Mouse (Mus musculus) gonadal fat pad, adult 2 months (tissue): ENCODE measurements at regions not wholly inside any gene's neighbourhood (a gene's known extent, or its start where the extent isn't known, plus 50 kb on each side); places are given as distances from the start of the nearest gene placed in this dataset.

Experiments used
- DNase-seq: peaks from one replicate; pipeline ENCODE4 v3.0.0-alpha.2; 2012; ENCODE audit warnings: low read depth

DNA sequence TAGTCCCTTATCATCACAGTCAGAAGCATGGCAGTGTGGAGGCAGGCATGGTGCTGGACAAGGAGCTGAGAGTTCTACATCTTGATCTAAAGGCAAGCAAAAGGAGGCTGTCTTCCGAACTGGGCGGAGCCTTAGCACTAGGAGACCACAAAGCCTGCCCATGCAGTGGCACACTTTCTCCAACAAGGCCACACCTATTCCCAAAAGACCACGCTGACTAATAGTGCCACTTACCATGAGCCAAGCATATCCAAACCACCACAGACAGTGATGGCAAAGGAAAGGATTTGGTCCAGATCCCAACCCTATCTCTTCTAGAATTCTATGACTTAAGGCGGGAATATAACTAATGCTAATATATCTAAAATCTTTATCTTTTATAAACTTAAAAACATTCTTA lies 169.4 kb upstream of the Prok2 start:
- DNase-seq = no peak

DNA sequence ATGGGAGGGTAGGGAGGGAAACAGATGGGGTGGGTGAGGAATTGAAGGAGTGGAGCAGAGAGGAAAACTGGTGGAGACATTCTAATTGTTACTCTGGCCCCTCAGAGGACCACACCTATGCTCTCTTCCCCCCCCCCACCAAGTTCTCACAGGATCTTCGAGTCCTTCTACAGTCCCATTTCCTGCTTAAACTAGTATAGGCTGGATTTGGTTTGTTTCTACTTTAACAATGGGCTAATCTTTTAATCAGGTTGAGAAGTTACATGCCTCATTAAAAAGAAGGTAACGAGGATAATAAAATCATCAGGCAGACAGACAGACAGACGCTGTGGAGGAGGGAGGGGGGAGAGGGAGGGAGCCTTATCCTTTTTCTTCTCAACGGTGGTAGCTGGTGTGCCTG lies 167.7 kb upstream of the Prok2 start:
- no peak for DNase-seq

DNA sequence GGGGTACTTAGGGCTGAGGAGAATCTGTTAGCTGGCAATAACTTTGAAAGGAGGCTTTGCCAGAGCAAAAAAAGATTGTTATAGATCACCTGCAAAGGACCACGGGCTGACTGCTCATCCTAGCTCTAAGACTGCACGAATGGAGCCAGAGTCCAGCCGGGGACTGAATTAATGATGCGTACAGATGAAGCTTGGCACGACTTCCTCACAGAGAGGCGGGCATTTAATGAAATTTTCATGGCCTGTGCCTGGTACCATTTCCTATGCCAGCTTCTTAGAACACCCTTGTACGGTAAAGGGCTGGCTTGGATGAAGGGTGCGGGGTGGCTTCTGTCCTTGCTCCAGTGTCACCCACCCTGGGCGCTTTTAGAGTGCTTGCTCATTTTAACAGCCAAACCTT lies 166.0 kb upstream of the Prok2 start:
- no peak for DNase-seq

DNA sequence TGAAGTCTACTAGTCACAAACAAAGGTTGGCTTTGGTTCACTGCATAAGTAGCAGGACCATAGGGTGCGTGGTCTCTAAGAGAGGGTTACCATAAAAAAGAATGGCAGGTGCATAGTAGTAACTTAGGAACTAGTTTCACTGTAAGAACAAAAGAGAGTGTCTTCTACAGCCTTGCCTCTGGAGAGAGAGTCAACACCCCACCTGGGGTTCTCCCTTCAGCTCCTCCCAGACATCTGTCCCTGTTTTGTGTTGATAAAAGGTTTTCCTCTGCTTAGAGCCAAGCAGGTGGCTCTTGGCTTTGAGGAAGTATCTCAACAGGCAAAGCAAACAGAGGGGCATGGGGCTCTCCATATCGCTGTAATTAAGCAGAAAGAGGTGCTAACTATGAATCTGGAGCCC lies 165.6 kb upstream of the Prok2 start:
- no peak for DNase-seq

DNA sequence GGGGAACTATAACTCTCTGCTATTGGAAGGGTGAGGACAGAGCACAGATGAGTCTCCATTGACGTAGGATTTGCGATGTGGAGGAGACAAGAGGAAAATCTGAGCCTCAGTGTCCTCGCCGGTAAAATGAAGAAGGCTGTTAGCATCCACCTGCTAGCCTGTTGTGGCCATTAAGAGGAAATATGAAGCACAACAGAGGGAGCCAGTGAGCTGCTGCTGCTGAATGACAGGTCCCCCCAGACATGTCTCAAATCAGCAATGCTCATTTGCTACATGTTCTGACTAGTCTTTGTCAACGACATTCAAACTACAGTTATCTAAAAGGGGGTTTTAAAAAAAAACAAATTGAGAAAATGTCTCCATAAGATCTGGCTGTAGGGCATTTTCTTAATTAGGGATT lies 164.6 kb upstream of the Prok2 start:
- DNase-seq = no peak

DNA sequence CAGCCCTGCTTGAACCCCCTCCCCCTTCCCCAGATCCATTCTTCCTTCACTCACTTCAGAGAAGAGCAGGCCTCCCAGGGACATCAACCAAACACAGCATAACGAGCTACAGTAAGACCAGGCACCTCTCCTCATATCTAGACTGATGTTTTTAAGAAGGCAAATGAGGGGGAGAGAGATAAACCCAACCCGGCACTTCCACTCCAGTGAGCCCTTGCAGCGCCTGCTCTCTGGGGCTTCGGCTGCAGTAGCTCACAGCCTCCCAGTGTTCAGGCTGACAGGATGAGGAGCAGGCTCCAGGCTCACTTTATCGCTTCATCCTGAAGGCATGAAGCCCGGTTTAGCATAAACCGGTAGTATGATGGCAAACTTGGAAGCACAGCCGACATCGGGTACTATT lies 162.9 kb upstream of the Prok2 start:
- no peak for DNase-seq

DNA sequence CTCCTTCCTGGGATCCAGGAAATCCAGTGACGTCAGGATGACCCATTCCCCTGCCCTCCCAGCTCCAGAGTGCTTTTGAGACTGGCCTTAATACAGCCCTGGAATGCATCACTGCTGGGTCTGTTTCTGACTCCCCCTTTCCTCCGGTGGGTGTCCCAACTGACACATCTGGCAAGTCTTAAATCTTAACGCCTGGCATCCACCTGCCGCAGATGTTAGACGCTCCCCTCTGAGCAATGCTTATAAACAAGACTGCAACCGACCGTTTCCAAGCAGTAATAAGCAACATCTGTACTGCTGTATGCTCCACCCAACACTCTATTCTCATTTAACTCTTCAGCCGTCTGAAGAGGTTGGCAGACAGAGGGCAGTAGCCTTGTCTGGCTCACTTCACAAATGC lies 161.7 kb upstream of the Prok2 start:
- no peak for DNase-seq

DNA sequence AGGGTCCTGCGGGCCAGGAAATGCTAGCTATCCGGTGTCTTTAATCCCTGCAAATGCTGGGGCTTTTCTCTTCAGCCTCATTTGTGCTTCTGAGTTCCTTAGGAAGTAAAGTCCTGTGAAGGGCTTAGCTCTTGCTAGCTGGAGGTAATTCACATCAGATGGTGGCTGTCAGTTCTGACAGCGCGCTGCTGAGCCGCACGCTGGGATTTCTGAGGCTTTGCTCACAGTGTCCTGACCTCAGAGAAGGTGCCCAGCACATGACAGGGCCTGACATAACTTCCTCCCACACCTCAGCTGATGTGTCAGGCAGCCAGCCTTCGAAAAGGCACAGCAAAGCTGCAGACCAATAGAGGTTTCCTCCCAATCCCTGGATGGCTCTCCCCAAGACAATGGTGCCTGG lies 158.6 kb upstream of the Prok2 start:
- DNase-seq = no peak

DNA sequence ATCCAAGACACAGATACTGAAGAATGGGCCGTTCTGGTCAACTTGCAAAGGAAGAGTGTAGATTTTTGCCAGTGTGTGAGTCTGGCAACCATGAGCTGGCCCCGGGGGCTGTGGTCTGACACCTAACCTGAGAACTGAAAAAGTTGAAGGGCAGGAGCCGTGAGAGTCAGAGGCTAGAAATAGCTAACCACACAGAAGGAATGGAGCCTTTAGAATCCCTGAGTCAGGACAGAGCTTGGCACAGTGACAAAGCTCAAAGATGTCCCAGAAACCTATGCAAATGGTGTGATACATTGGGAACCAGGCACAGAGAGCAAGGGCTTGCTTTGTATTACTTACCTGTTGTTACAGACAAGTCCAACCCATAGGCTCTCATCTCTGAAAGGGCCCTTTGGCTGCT lies 157.9 kb upstream of the Prok2 start:
- DNase-seq = no peak

DNA sequence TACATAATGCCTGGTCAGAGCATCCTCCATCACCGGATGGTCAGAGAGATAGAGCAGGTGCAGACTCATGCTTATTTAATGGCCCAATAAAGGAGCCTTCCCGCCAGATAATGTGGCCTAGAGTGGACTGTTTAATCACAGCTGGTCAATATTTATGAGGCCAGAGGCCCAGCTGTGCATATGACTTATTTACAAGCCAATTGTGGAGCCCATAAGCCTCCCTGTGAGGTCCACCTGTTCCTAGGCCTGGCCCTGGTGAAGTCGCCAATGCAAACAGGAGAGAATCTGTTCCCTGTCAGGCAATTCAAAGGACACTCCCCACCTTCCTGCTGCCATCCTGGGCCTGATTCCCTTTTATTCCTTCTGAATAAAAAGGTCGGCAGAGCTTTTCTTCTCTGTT lies 155.4 kb upstream of the Prok2 start:
- no peak for DNase-seq

DNA sequence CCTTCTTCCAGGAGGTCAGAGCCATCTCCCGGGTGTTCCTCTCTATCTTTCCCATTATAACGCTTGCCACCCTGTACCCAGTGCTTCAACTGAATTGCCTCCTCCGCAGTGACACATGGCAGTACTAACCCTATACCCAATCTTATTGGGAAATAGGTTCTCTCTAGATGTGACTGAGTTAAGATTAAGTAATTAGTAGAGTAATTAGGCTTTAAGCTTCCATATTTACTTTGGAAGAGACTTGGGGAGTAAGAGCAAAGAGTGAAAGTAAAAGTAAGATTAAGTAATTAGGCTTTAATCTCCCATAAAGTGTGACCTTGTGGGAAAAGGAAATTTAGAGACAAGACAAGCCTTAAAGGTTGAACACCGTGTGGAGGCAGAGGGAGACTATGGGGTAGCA lies 148.7 kb upstream of the Prok2 start:
- peak; percentile 68 for DNase-seq

DNA sequence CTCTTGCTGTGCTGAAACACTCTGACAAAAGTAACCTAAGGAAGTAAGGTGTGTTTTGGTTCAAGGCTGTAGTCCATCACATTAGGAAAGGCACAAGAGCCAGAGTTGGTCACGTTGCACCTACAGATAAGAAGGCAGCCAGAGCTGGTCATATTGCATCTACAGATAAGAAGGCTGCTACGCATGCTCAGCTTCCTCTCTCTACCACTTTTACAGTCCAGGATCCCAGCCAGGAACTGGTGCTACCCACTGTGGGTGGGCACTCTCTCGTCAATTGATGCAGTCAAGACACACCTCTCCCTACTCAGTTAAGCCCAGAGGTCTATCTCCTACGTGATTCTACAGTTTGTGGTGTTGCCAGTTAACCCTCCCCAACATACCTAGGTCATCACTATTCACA lies 147.8 kb upstream of the Prok2 start:
- DNase-seq = no peak

DNA sequence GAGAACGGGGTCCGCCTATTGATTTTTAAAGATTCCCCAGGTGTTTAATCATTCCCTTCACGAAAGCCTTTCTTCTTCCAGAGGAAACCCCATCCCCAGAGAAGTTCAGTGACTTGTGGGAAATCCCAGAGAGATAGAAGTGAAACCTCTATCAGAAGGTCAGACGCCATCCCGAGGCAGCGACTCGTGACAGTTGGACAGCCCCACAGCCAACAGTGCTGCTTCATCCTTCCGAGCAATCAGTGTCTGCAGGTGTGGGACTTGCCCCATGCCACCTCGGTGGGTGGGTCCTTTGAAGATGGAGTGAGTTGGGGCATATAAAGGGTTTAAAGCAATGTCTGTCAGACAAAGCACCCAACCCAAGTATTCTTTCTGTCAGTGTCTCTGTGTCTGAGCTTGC lies 139.9 kb upstream of the Prok2 start:
- no peak for DNase-seq

DNA sequence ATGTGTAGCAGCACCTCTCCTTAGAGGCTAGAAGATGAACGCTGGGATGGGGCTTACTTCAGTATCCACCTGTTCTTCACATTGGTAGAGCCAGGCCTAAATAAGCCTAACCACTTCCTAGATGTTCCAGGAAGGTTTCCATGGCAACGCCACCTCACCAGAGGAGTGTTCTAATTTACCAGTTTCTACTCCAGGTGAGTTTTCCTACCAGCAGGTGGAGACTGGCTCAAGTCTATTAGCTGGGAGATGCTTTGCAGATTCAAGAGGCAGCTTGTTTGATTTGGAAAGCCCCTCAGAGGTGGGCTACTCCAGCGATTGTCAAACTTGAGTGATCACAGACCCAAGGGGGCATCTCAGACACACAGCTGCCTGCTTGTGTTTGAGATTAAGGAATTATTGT lies 138.8 kb upstream of the Prok2 start:
- no peak for DNase-seq

DNA sequence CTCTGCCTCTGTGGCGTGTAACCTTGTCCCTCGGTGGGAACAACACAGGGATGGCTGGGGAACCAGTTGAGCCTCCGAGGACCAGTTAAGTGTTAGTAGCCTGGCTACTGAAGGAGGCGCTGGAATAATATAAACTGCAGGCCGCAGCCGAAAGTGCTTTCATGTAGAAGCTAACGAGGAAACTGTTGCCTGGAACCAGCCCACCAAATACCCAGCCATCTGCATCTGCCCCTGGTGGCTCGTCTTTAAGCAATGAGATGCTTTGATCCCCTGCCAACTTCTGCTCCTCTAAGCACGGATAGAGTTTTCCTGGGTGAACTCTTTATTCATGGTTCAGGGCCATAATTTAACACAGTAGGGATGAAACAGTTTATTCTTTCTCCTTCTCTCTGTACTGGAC lies 137.2 kb upstream of the Prok2 start:
- DNase-seq = no peak

DNA sequence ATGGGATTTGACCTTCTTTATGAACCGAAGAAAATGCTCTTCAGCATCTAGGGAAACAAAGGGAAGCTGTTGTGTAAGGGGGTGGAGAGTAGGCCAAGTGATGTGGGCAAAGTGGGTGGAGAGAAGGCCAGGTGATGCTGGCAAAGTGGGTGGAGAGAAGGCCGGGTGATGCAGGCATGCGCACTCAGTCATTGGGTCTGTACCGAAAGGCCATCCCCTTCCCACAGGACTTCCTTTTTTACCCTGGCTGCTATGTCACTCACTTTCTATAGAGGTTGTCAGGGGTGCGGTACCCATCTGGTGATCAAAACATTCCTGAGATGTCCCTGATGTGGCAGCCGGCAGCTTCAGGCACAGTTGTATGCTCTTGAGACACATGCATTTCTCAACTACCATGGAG lies 131.2 kb upstream of the Prok2 start:
- DNase-seq = no peak

DNA sequence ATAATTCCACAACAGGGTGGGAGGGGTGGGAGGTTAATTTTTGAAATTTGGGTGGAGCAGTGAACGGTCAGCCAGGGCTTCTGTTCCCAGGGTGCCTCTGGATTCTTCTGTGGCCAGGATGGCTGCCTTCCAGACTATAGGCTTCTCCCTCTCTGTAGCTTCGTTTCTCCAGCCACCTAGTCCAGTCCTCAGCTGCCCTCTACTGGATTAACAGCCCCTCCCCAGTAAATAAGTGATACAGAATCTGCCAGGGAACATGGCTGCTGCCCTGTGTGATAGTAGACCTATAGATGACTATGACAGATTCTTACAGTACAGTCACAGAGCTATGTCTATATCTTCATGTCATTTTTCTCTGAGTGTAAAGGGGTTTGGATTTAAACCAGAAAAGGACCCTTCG lies 127.5 kb upstream of the Prok2 start:
- DNase-seq = no peak

DNA sequence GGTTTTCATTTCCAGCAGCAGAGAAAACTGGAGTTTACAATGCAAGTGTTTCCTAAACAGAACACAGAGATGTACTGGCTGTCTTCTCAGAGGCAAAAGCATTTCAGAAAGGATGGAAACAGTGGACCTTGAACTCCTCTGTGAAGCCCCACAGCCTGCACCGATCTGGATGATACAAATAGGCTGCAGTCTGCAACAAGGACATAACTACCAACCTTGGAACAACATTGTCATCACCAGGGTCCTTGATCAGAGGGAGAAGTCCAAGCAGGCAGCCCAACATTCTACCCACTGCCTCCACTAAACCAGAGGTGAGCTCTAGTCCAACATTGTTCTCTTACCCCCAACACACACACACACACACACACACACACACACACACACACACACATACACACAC lies 124.5 kb upstream of the Prok2 start:
- DNase-seq = no peak

DNA sequence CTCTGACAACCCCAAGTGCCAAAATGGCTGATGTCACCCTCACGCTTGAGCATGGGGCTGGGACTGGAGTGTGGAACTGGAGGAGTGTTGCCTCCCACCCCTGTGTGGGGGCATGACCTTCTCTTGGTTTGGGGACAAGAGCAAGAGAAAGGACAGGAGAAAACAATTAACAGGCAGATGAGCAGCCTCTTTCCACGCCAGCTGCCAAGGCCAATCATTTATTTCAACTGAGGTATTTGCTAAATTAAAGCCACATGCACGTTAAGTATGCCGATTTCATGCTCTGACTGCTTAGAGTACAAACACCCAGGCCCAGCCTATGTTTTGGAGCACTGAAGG lies 119.3 kb upstream of the Prok2 start:
- DNase-seq = no peak

DNA sequence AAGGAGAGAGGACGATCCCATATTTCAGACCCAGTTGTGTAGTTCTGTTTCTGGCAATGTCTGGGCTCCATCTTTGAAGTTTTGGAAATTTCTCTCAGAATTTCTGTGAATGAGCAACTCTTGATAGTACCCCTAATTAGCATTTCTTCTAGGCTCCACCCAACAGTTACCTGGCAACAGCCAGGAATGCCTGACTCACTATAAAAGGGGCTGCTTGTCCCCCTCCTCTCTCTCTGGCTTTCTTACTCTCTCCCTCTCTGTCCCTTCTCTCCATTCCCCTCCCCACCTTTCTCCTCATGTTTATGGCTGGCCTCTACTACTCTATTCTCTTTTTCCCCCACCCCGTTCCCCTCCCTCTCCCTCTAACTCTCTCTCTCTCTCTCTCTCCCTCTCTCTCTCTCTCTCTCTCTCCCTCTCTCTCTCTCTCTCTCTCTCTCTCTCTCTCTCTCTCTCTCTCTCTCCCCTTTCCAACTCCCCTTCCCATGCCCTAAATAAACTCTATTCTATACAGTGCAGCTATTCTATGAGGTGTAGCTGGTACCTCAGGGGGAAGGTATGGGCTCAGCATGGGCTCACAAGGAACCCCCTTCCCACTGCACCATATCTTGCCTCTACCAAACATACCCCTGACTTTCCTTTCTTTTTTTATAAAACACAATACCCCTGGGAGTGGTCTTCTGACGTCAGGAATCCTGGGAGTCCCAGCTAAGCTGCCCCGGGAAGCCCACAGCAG lies 118.7 kb upstream of the Prok2 start:
- no peak for DNase-seq

DNA sequence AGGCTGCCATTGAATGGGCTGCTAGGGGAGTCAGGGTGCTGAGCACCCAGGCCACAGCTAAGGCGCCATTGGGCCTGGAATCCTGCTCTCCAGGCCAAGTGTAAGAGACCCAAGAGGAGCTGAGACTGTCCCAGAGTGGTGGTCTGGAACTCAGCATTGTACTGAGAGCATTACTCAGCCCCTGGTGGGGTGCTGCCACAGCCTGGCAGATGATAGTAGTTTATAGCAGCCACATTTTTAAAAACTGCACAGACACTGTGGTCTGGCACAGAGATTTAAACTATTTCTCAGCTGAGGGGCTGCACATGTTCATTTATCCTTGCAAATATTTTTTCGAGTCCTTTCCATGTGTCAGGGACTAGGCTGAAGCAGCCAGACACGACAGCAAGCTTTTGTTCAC lies 117.3 kb upstream of the Prok2 start:
- no peak for DNase-seq

DNA sequence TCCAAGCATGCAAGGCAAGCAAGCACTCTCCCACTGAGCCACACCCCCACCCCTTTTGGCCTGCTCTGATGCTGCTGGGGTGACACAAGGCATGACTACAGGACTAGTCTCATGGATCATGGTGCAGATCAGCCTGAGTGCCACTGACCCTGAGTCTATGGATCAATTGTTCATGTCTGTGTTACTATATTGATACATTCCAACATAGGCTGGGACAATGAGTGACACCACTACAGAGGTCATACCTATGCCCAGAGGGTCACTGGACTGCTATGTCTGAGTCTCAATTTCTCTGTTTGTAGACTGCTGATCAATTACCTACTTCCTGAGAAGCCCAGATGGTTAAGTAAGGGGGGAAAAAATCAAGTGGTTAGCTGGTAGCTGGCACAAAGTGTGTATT lies 116.5 kb upstream of the Prok2 start:
- DNase-seq = no peak

DNA sequence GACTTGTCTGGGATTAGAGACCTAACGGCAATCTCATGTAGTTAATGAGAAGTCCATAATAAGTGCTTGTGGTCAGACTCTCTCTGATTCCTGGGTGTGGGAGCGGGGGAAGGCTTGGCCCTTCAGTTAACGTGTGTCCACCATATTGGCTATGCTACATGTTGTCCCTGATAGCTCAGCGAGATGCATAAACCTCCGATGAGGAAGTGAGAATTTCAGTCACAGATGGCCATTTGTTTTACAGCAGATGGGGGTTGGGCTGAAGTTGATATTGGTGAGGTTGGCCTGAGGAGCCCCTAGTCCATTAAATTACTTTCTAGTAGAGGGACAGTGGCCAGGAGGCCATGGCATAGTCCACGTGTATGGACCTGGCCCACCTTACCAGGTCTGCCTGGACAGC lies 114.6 kb upstream of the Prok2 start:
- no peak for DNase-seq

DNA sequence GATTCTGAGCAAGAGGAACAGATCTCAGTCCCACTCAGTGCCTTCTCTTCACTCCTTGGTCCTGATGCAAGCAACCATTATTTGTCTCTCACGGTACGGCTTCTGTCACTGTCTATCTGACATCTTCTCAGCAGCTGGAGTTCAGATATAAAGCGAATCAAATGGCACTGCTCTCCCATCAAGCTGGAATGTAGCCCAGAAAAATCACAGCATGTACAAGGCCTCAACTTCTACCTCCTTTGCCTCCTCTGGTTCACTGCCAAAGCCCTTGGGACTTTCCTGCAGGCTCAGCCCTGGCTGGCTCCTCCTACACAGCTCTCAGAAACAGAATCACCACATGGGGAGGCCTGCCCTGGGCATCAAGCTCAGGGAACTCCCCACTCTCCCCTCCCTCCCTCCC lies 107.1 kb upstream of the Prok2 start:
- no peak for DNase-seq

DNA sequence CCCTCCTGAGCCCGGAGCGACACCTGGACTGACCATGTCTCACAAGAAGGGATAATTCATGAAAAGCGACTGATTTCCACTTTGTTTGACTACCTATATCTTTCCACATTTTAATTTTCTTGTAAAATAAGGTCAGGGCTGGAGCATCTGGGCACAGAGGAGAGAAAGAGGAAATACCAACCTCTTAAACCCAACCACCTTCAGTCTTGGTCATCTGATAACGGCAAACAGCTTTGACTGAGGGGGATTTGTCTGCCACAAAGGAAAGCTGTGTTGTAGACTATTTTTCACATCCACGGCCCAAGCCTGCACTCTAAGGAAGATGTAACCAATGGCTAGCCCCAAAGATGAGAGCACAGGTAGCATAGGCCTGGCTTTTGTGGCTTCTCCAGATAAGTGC lies 101.4 kb upstream of the Prok2 start:
- no peak for DNase-seq
